Mouse (Mus musculus) heart, embryonic 12.5 days (tissue): Measurements from ENCODE around the gene Bnip2. TPM values are rescaled to one million over a fixed set of nuclear protein-coding genes. Genes with fewer than 3 reads are reported as not detected.

Source experiments
- ATAC-seq: fragments of 200-750 bp; cut with Nextera tagmentation; 2 replicates; pipeline ENCODE4 v1.8.0; 2017; ENCODE audit warnings: moderate TSS enrichment, moderate library complexity; ENCODE audit not compliant: insufficient number of reproducible peaks, low FRiP score
- H3K27ac ChIP-seq: fragments of 300-500 bp; sonication (generic); 2 replicates; pipeline ENCODE4 v1.5.1; 2016; ENCODE audit warnings: mild to moderate bottlenecking, moderate library complexity; ENCODE audit not compliant: poor library complexity, severe bottlenecking
- H3K27me3 ChIP-seq: fragments of 300-500 bp; sonication (generic); replicated peaks from 2 replicates; pipeline ENCODE4 v1.6.1; 2016; ENCODE audit warnings: mild to moderate bottlenecking, moderate library complexity
- H3K36me3 ChIP-seq: fragments of 300-500 bp; sonication (generic); 2 replicates; pipeline ENCODE4 v1.6.1; 2016; ENCODE audit warnings: mild to moderate bottlenecking, moderate library complexity
- H3K4me1 ChIP-seq: fragments of 300-500 bp; sonication (generic); replicated peaks from 2 replicates; pipeline ENCODE4 v1.6.1; 2016; ENCODE audit warnings: mild to moderate bottlenecking
- H3K4me2 ChIP-seq: fragments of 300-500 bp; sonication (generic); 2 replicates; pipeline ENCODE4 v1.6.1; 2016; ENCODE audit warnings: mild to moderate bottlenecking, moderate library complexity
- H3K4me3 ChIP-seq: fragments of 300-500 bp; sonication (generic); 2 replicates; pipeline ENCODE4 v1.5.1; 2016; ENCODE audit warnings: mild to moderate bottlenecking
- H3K9ac ChIP-seq: fragments of 300-500 bp; sonication (generic); 2 replicates; pipeline ENCODE4 v1.6.1; 2016; ENCODE audit warnings: mild to moderate bottlenecking, moderate library complexity
- H3K9me3 ChIP-seq: fragments of 300-500 bp; sonication (generic); replicated peaks from 2 replicates; pipeline ENCODE4 v1.6.1; 2016; ENCODE audit warnings: mild to moderate bottlenecking, moderate library complexity
- WGBS: fragments of 180-500 bp; shearing (Covaris S2); methylation state at CpG from one replicate; pipeline ENCODE4 v1.1.7; 2016; 5-methylcytosine and 5-hydroxymethylcytosine counted together
- polyA plus RNA-seq: library from polyadenylated mRNA; unstranded; fragments of >200 nt; fragmentation: Nextera tagmentation; extraction: Ambion mirVana; gene quantifications from 2 replicates; pipeline ENCODE4 v1.2.1, GENCODE M21; 2016

Gene Bnip2
- polyA plus RNA-seq, 1 experiment from 2014 or later, result 119 TPM

DNA sequence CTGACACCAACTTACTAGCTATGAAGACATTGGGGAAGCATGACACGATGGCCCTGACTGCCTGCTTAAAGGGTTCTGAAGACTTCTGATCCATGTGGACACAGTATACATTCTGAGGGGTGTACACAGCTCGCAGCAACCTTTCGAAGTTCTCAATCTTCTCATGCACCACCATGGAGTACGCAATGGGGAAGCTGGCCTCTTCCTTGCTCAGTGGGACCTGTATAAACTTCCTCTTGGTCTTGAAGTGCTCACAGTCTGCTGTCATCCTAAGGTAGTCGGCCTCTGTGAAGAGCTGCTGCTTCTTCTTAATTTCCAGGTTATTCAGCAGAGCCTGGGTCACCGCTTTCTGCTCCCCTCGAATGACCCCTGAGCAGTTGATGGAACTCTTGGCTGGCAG is 45.4 kb downstream of the Bnip2 start:
- no peak overlapping the region for H3K4me2 ChIP-seq
- 81% methylated on average over 7 of the region's 7 CpGs for WGBS

DNA sequence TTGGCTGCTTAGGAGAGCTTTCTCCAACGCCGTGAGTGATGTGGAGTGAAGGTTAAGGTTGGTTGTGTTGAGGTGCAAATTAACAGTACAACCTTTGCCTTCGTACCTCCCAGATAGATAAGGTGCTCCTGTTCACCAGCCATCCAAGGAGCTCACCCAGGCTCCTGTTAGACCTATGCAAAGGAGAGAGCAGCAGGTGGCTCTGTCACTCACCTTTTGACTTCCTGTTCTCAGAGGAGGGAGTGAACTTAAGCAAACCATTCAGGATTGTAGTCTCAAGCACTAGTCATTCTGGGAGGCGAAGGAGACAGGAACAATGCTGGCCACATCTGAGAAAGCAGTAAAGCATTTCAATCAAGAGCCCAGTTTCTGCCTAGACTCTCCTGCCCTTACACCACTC is 47.4 kb downstream of the Bnip2 start:
- peaks cover 3% of the 10 kb centered on the region; the same call in 1 of the 2 replicates for H3K9me3 ChIP-seq
- H3K9ac ChIP-seq, result no peak overlapping the region
- no peak for ATAC-seq
- 59% methylated on average over 4 of the region's 4 CpGs for WGBS
- no peak overlapping the region for H3K4me2 ChIP-seq
- no peaks in the 10 kb centered on the region for H3K36me3 ChIP-seq
- H3K27me3 ChIP-seq, result 0 out of 2 replicates have a peak, but pooled peaks cover 3% of the 10 kb centered on the region
- no peak overlapping the region for H3K4me3 ChIP-seq
- H3K27ac ChIP-seq, result no peak overlapping the region
- 0 out of 2 replicates have a peak, but pooled peaks cover 5% of the 10 kb centered on the region for H3K4me1 ChIP-seq

More for the DNA sequence above, 45.4 kb downstream of the Bnip2 start:
- no peak for ATAC-seq
- Histone ChIP-seq H3K36me3 (no peaks in the 10 kb centered on the region), H3K27ac (no peak overlapping the region), H3K9ac (no peak overlapping the region), H3K9me3 (peaks cover 3% of the 10 kb centered on the region; the same call in 1 of the 2 replicates), H3K4me3 (no peak overlapping the region), H3K27me3 (0 out of 2 replicates have a peak, but pooled peaks cover 3% of the 10 kb centered on the region), H3K4me1 (0 out of 2 replicates have a peak, but pooled peaks cover 5% of the 10 kb centered on the region)

DNA sequence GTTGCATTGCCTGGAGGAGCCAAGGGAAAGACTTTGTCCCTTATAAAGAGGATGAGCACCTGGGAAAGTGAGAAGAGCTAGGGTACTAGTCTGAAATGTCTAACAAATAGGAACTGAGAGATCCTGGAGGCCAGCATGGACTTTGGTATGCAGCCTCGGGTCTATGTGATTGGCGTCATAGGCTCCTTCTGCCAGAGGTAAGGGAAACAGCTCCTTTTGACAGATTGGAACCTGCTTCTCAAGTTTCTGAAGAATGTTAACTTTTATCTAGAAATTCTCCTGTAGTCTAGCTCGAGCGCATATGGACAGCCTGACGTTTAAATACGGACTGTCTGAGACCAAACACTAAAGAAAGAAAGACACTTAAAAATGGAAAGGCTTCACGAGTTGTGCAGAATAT is 48.7 kb downstream of the Bnip2 start, which contains the start of gene Gcnt3:
Gene Gcnt3, minus strand, starts transcription at position 101 of the 400 bp plus-strand sequence.
- Histone ChIP-seq H3K9ac (no peak within 1 kb of the TSS), H3K9me3 (peaks cover 3% of the 10 kb centered on the region; the same call in 1 of the 2 replicates), H3K27me3 (0 out of 2 replicates have a peak, but pooled peaks cover 3% of the 10 kb centered on the region), H3K4me1 (0 out of 2 replicates have a peak, but pooled peaks cover 5% of the 10 kb centered on the region), H3K4me3 (no peak within 1 kb of the TSS), H3K27ac (no peak within 1 kb of the TSS), H3K4me2 (no peak within 1 kb of the TSS), H3K36me3 (no peaks in the 10 kb centered on the region)
- no peak for ATAC-seq
- WGBS, result 71% methylated on average over 7 of the region's 7 CpGs

DNA sequence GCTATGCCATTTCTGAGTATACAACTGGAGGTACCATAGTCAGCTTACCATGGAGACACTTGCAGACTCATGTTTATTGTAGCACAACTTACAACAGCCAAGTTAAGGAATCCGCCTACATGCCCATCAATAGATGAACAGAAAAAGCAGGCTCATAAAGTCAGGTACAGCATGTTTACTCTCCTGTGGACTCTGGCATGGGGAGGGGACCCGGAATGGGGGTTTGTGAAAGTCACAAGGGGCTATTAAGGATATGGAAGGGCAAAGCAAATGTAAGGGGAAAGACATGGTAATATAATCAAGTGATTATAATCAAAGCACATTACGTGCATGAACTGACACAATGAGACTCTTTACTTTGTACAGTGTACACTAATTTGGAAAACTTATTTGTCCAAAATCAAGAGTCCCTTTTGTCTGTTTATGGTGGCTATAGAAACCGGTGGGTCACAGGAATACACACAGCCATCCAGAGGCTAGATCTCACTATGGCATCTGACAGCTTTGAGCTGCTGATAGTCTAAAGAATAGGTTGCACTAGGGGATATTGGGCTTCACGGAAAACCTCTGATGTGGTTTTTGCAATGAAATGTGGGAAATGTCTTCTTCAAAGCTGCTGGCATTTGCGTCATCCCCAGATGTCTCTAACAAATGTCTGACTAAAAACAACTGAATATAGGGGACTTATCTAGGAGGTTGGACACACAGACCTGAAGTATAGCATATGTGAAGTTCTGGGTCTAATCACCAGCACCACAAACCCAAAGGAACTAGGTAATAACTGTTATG is 50.5 kb downstream of the Bnip2 start:
- H3K4me1 ChIP-seq, result 0 out of 2 replicates have a peak, but pooled peaks cover 5% of the 10 kb centered on the region
- H3K4me2 ChIP-seq, result no peak overlapping the region
- no peak overlapping the region for H3K9ac ChIP-seq
- WGBS, result 82% methylated on average over 6 of the region's 6 CpGs
- ATAC-seq, result no peak
- no peaks in the 10 kb centered on the region for H3K27me3 ChIP-seq
- no peaks in the 10 kb centered on the region for H3K36me3 ChIP-seq
- peaks cover 3% of the 10 kb centered on the region; the same call in 1 of the 2 replicates for H3K9me3 ChIP-seq
- no peak overlapping the region for H3K27ac ChIP-seq
- no peak overlapping the region for H3K4me3 ChIP-seq

DNA sequence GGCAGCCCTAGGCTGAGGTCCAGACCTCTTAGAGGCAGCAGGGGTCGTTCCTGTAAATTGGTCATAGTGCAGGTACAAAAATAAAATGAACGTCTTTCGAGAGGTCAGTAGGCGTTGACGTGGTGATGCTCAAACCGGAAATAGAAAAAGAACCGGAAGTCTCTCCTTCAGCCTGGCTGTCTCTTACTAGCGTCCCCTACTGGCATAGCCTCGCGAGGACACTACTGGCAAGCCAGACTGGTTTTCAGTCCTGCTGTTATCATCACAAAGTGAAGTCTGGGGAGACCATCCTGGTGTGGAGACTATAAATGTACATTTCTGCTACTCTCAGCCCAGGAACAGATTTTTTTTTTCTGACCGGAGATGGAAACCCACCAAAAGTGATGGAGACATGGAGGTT is 51.3 kb downstream of the Bnip2 start:
- no peaks in the 10 kb centered on the region for H3K27me3 ChIP-seq
- H3K36me3 ChIP-seq, result no peaks in the 10 kb centered on the region
- ATAC-seq, result no peak
- H3K4me1 ChIP-seq, result 0 out of 2 replicates have a peak, but pooled peaks cover 5% of the 10 kb centered on the region
- no peak overlapping the region for H3K4me2 ChIP-seq
- no peak overlapping the region for H3K9ac ChIP-seq
- H3K27ac ChIP-seq, result no peak overlapping the region
- H3K4me3 ChIP-seq, result no peak overlapping the region
- WGBS, result 69% methylated on average over 11 of the region's 11 CpGs
- H3K9me3 ChIP-seq, result peaks cover 3% of the 10 kb centered on the region; the same call in 1 of the 2 replicates

DNA sequence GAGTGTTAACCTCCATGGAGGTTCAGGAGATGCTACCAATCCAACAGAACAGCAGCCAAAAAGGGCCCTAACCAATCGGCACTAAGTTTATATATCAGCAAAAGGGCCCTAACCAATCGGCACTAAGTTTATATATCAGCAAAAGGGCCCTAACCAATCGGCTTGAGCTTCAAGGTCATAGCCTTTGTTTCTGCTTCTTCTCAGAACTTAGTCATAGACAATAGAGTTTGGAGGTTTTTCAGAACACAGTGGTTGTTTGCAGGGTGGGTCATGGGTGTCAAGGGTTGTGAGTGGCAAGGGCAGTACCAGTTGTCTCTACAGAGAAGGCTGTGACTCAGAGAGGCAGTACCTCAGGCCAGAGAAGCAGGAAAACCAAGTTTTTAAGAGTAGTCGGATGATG is 52.9 kb downstream of the Bnip2 start:
- Histone ChIP-seq H3K27me3 (no peaks in the 10 kb centered on the region), H3K9ac (no peak overlapping the region), H3K4me3 (no peak overlapping the region), H3K27ac (no peak overlapping the region), H3K9me3 (peaks cover 3% of the 10 kb centered on the region; the same call in 1 of the 2 replicates), H3K36me3 (no peaks in the 10 kb centered on the region), H3K4me1 (peaks cover 7% of the 10 kb centered on the region), H3K4me2 (no peak overlapping the region)
- 87% methylated on average over 4 of the region's 4 CpGs for WGBS
- no peak for ATAC-seq

DNA sequence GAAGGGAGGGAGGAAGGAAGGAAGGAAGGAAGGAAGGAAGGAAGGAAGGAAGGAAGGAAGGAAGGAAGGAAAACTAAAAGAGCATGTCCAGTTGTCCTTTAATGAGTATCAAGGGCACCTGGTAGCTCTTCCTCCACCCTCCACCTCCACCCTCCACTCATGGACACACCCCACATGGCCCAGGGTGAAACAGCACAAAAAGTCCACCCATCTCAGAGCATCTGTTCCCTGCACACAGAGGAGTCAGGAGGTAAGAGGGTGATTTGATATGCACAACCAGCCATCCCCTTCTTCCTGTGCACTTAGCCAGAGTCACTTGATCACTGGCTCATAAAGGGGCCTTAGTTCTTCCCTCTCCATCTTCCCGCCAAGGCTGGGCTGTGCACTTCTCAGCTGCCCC is 53.7 kb downstream of the Bnip2 start:
- Histone ChIP-seq H3K9me3 (peaks cover 3% of the 10 kb centered on the region; the same call in 1 of the 2 replicates), H3K36me3 (no peaks in the 10 kb centered on the region), H3K4me2 (no peak overlapping the region), H3K27me3 (no peaks in the 10 kb centered on the region), H3K4me1 (peaks cover 7% of the 10 kb centered on the region), H3K9ac (no peak overlapping the region), H3K27ac (no peak overlapping the region), H3K4me3 (no peak overlapping the region)
- 72% methylated on average over 1 of the region's 1 CpGs for WGBS
- no peak for ATAC-seq

DNA sequence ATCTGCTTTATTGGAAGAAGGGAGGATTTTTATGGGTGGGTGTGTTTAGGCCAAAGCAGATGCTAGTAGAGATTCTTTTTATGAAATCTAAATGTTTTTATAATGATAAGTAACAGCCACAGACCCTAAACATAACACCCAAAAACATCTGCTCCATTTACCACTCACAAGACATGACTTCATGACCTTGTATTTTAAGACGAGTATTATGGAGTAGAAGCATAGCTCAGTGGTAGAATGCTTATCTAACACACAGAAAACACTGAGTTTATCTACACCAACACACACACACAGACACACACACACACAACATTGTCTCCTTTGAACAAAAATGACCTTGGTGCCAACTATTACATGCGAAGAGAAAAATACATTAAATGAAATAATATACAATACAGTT is 55.6 kb downstream of the Bnip2 start:
- H3K4me2 ChIP-seq, result no peak overlapping the region
- no peak overlapping the region for H3K9ac ChIP-seq
- ATAC-seq, result no peak
- H3K27ac ChIP-seq, result no peak overlapping the region
- WGBS, result 49% methylated on average over 2 of the region's 2 CpGs
- no peak overlapping the region for H3K4me3 ChIP-seq
- H3K4me1 ChIP-seq, result peaks cover 21% of the 10 kb centered on the region
- H3K9me3 ChIP-seq, result no peaks in the 10 kb centered on the region
- no peaks in the 10 kb centered on the region for H3K27me3 ChIP-seq
- no peaks in the 10 kb centered on the region for H3K36me3 ChIP-seq

DNA sequence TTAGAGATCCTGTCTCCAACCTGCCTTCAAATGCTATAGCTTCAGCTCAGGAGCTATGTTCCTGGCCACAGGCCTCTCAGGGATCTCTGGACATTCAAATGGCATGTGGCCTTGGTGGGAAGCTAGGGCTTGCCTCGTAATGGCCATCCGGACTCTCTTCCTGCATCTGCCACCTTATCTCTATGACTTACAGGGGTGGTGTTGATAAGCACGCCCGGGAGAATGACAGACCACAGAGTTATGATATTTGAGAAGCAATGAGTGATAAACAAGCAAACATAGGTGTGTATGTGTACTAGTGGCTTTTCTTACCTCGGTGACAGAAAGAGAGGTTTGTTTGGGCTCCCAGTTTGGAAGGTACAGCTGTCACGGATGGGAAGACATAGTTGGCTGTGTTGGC is 57.0 kb downstream of the Bnip2 start:
- no peak for ATAC-seq
- H3K4me2 ChIP-seq, result no peak overlapping the region

DNA sequence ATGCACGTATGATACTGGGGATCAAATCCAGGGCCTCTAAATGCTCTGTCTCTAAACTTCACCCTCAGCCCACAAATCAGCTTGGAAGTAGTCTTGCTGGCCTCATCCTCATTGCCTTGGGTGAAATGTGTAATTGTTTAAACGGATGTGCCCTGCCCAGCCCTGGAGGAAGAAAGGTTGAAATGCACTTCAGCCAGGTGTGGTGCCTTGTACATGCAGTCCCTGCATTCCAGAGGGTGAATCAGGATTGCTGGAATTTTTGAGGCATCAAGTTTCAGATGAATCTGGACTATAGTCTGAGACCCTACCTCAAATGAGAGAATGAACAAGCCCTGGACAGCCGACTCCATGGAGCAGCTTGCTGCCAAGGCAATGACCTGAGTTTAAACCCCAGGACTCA is 58.6 kb downstream of the Bnip2 start:
- H3K4me2 ChIP-seq, result no peak overlapping the region
- ATAC-seq, result no peak
- H3K27ac ChIP-seq, result no peak overlapping the region
- no peaks in the 10 kb centered on the region for H3K9me3 ChIP-seq
- WGBS, result 58% methylated on average over 3 of the region's 3 CpGs
- H3K4me1 ChIP-seq, result peaks cover 24% of the 10 kb centered on the region
- H3K4me3 ChIP-seq, result no peak overlapping the region
- H3K27me3 ChIP-seq, result no peaks in the 10 kb centered on the region
- H3K9ac ChIP-seq, result no peak overlapping the region
- no peaks in the 10 kb centered on the region for H3K36me3 ChIP-seq

More for the DNA sequence above, 57.0 kb downstream of the Bnip2 start:
- no peaks in the 10 kb centered on the region for H3K27me3 ChIP-seq
- no peak overlapping the region for H3K4me3 ChIP-seq
- no peaks in the 10 kb centered on the region for H3K9me3 ChIP-seq
- H3K36me3 ChIP-seq, result no peaks in the 10 kb centered on the region
- H3K9ac ChIP-seq, result no peak overlapping the region
- H3K4me1 ChIP-seq, result peaks cover 24% of the 10 kb centered on the region
- no peak overlapping the region for H3K27ac ChIP-seq
- 37% methylated on average over 6 of the region's 6 CpGs for WGBS

DNA sequence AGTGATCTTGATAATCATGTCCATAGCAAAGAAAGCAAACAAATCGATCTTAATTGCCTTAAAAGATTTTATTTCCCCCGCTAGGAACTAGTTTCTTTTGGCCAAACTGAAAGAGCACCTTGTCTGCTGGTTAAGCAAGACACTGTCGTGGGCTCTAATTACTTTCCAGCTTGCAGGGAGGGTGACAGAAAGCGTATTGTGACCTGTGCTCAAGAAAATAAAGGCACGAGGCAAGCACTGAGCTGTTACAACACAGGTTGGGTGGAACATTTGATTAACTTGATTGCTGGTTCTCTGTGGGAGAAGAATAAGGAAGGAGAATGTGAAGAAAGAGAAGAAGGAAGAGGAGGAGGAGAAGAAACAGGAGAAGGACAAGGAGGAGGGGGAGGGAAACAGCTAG is 59.0 kb downstream of the Bnip2 start:
- Histone ChIP-seq H3K27ac (no peak overlapping the region), H3K4me3 (no peak overlapping the region), H3K9ac (no peak overlapping the region), H3K9me3 (no peaks in the 10 kb centered on the region), H3K27me3 (no peaks in the 10 kb centered on the region), H3K4me1 (peaks cover 24% of the 10 kb centered on the region), H3K36me3 (no peaks in the 10 kb centered on the region), H3K4me2 (no peak overlapping the region)
- 53% methylated on average over 5 of the region's 5 CpGs for WGBS
- no peak for ATAC-seq
